7 mouse cellular contexts compared by ENCODE assay signal in the genomic region with DNA sequence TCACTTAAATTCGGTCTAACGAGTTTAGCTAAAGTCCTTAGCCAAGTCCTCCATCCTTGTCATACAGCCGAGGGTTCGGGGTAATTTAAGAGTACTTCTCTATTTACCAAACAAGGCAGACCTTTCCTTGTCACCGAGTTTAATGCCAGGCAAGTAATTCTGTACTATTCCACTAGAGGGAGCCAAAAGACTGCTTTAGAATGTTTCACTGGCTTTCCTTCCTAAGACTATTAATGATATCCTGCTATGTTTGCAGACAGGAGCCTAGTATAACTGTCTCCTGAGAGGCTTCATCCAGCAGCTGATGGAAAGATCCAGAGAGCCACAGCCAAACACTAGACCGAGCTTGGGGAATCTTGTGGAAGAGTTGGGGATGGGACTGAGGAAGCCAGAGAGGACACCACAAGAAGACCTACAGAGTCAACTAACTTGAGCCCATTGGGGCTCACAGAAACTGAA. TPM values are rescaled to one million over a fixed set of nuclear protein-coding genes. Genes with fewer than 3 reads are reported as not detected.
DNase-seq lines count a peak whose midpoint lies in the region; ATAC-seq and TF ChIP-seq lines count a peak whose summit lies in the region.

No protein-coding gene starts in this region.

- H3K27ac ChIP-seq in ES-E14 (ENCODE audit: insufficient read depth, low read depth, low read length, poor library complexity, severe bottlenecking): no peak overlapping the region
- H3K27ac ChIP-seq in liver, embryonic 12.5 days: no peak overlapping the region

- H3K9ac ChIP-seq in ES-E14 (ENCODE audit: insufficient read depth, low read depth, low read length, poor library complexity, severe bottlenecking): no peak overlapping the region
- no peak overlapping the region for H3K9ac ChIP-seq in liver, embryonic 12.5 days

- H3K4me2 ChIP-seq in liver, embryonic 12.5 days: peak overlapping the region; percentile 53

- in situ Hi-C loops in ES-E14 (cut with MboI; ENCODE audit: low sequenced_read_pairs in 2 of 2, unreplicated experiment in 2 of 2): no loop called here

- peak; percentile 65 to 69 for DNase-seq in B cell, adult 2 months
- peak; percentile 81 for DNase-seq in ES-E14 (ENCODE audit: low read depth, low spot score)
- peak; percentile 17 to 37 for DNase-seq in cerebellum, postnatal 25 days
- DNase-seq in heart, adult 18-20 months: peak; percentile 70 to 86
- peak; percentile 25 for DNase-seq in kidney, adult 11 months
- DNase-seq in naive thymus-derived CD4-positive, alpha-beta T cell, adult 2 months (ENCODE audit: low read depth): peak; percentile 87

- no peaks in the 10 kb centered on the region for H3K36me3 ChIP-seq in ES-E14 (ENCODE audit: control insufficient read depth, insufficient read depth, low read length, poor library complexity, severe bottlenecking)
- H3K36me3 ChIP-seq in liver, embryonic 12.5 days: no peaks in the 10 kb centered on the region

- H3K4me3 ChIP-seq in ES-E14 (ENCODE audit: insufficient read depth in 1 of 2, low read depth in 1 of 2, low read length in 2 of 2, poor library complexity in 1 of 2, severe bottlenecking in 1 of 2): peak overlapping the region in 1 of 2 experiments; percentile 41; a peak in 2 of 4 replicates
- peak overlapping the region; percentile 27 for H3K4me3 ChIP-seq in liver, embryonic 12.5 days

- H3K4me1 ChIP-seq in ES-E14 (ENCODE audit: control insufficient read depth in 2 of 2, insufficient read depth in 2 of 2, low read length in 2 of 2, poor library complexity in 1 of 2): no peaks in the 10 kb centered on the region
- peaks cover 6% of the 10 kb centered on the region for H3K4me1 ChIP-seq in liver, embryonic 12.5 days

- no peaks in the 10 kb centered on the region for H3K9me3 ChIP-seq in ES-E14 (ENCODE audit: control insufficient read depth, insufficient read depth, low read depth, low read length)
- no peaks in the 10 kb centered on the region for H3K9me3 ChIP-seq in liver, embryonic 12.5 days (replicated peaks)

- WGBS in liver, embryonic 12.5 days (ENCODE audit: insufficient replicate concordance): 0% methylated on average over 6 of the region's 6 CpGs

- peaks cover 24% of the 10 kb centered on the region; the same call in 1 of the 2 replicates for H3K27me3 ChIP-seq in liver, embryonic 12.5 days (replicated peaks)

- ATAC-seq in liver, embryonic 12.5 days: no peak

TF ChIP-seq in ES-E14, 5 proteins besides CTCF, POLR2A, EP300 and RAD21:
- TF ChIP-seq HCFC1 (IDR thresholded peaks at IDR 0.05; ENCODE audit: borderline replicate concordance, insufficient read depth, low read length): no peak
- TF ChIP-seq ZC3H11A (IDR thresholded peaks at IDR 0.05; ENCODE audit: borderline replicate concordance, low read depth, low read length): peak; percentile 77; the same call in 1 of the 2 replicates

RNA-seq across cellular contexts. Expression of a gene that starts 30.4 kb away (rescaled TPM):
- total RNA-seq in ES-E14 (2012; rRNA removed): not detected in 2 replicates
- not detected for total RNA-seq in heart, adult 18-20 months (2021)
- not detected in 2 replicates for polyA plus RNA-seq in liver, embryonic 12.5 days (2016; fragmentation: Nextera tagmentation; extraction: Ambion mirVana)

RNA-seq across cellular contexts. Expression of a gene that starts 43.9 kb away (rescaled TPM):
- total RNA-seq in ES-E14 (2012; rRNA removed): 14.5 and 17.1 TPM in 2 replicates
- total RNA-seq in heart, adult 18-20 months (2021): 10 to 100 TPM; 62.6 to 68.2 TPM
- 10.3 and 11.2 TPM in 2 replicates for polyA plus RNA-seq in liver, embryonic 12.5 days (2016; fragmentation: Nextera tagmentation; extraction: Ambion mirVana)

Comparison
In these comparisons a context has a peak if more than half of its experiments do, and no peak if none do; other contexts are left out.
1. DNase-seq: peak in every context shown above with its lines; median percentile 87 in naive thymus-derived CD4-positive, alpha-beta T cell, adult 2 months; 81 in ES-E14; 78 in heart, adult 18-20 months; 67 in B cell, adult 2 months; 27 in cerebellum, postnatal 25 days; 25 in kidney, adult 11 months.